21 mouse cellular contexts compared by ENCODE assay signal in the genomic region with DNA sequence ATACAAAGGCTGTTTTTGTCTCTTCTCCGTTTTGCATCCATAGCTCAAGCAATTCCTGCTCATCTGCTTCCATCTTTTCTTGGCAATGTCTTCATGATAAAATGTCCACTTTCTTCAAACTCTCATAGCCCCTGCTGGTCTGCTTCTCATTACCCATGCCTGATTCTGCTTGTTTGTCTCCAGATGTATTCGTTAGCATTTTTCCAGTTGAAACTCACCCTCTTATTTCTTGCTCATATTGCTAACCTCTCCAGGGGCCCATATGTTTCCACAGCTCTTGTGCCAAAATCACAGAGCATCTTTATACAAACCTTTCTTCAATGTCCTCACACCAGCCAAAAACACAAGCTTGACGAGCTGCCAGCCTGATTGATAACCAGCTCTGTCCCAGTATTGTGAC.
A peak's percentile ranks its signal among the peaks of the same experiment; 100 is the strongest.
DNase-seq lines count a peak whose midpoint lies in the region; ATAC-seq and TF ChIP-seq lines count a peak whose summit lies in the region.
"Had no signal": no experiment of that assay in that cellular context is flagged by ENCODE, and none has a peak within 500 bp of the region (broad histone marks: within the 10 kb centered on the region; RNA-seq: fewer than 3 reads in every experiment).

No protein-coding gene starts in this region.

- H3K9ac ChIP-seq in embryonic facial prominence, embryonic 14.5 days (ENCODE audit: low read depth, low read length), result no peak overlapping the region
- H3K9ac ChIP-seq in hindbrain, embryonic 14.5 days, result no peak overlapping the region
- H3K9ac ChIP-seq in hindbrain, embryonic 12.5 days, result no peak overlapping the region
- H3K9ac ChIP-seq in midbrain, postnatal 0 days (replicated peaks; ENCODE audit: low read length, poor library complexity, severe bottlenecking), result no peak overlapping the region
- H3K9ac ChIP-seq in midbrain, embryonic 15.5 days, result no peak overlapping the region
- H3K9ac ChIP-seq: forebrain, embryonic 12.5 days; heart, embryonic 15.5 days; intestine, embryonic 15.5 days had no signal

- H3K9me3 ChIP-seq in embryonic facial prominence, embryonic 14.5 days (ENCODE audit: control insufficient read depth, low read length), result no peaks in the 10 kb centered on the region
- no peaks in the 10 kb centered on the region for H3K9me3 ChIP-seq in embryonic facial prominence, embryonic 10.5 days
- H3K9me3 ChIP-seq in hindbrain, embryonic 14.5 days (ENCODE audit: control insufficient read depth, low read length), result no peaks in the 10 kb centered on the region
- H3K9me3 ChIP-seq in hindbrain, embryonic 12.5 days (replicated peaks), result no peaks in the 10 kb centered on the region
- H3K9me3 ChIP-seq in midbrain, postnatal 0 days (ENCODE audit: low read length), result no peaks in the 10 kb centered on the region
- no peaks in the 10 kb centered on the region for H3K9me3 ChIP-seq in midbrain, embryonic 15.5 days
- H3K9me3 ChIP-seq: forebrain, embryonic 12.5 days; heart, embryonic 15.5 days; hindbrain, embryonic 10.5 days; intestine, embryonic 15.5 days had no signal

- H3K4me1 ChIP-seq in embryonic facial prominence, embryonic 14.5 days (ENCODE audit: control insufficient read depth, insufficient read depth, low read length), result no peaks in the 10 kb centered on the region
- no peaks in the 10 kb centered on the region for H3K4me1 ChIP-seq in embryonic facial prominence, embryonic 10.5 days
- no peaks in the 10 kb centered on the region for H3K4me1 ChIP-seq in hindbrain, embryonic 14.5 days (replicated peaks; ENCODE audit: control insufficient read depth, insufficient read depth, low read length)
- H3K4me1 ChIP-seq in hindbrain, embryonic 12.5 days, result no peaks in the 10 kb centered on the region
- no peaks in the 10 kb centered on the region for H3K4me1 ChIP-seq in midbrain, postnatal 0 days (ENCODE audit: insufficient read depth, low read length)
- H3K4me1 ChIP-seq in midbrain, embryonic 15.5 days, result no peaks in the 10 kb centered on the region
- H3K4me1 ChIP-seq: forebrain, embryonic 12.5 days; heart, embryonic 15.5 days; hindbrain, embryonic 10.5 days; intestine, embryonic 15.5 days had no signal

- DNase-seq in embryonic facial prominence, embryonic 14.5 days (ENCODE audit: low spot score), result peak; percentile 64
- no peak for DNase-seq in embryonic facial prominence, embryonic 10.5 days (ENCODE audit: low spot score)
- DNase-seq in hindbrain, embryonic 14.5 days (ENCODE audit: low spot score), result peak; percentile 11
- DNase-seq in midbrain, postnatal 0 days (ENCODE audit: low spot score), result peak; percentile 12
- DNase-seq in B cell, adult 2 months, result no peak
- DNase-seq: adrenal gland, adult 2 months; adrenal gland, postnatal 36 days; cerebellum, adult 11-12 months; cerebellum, adult 9-10 months; gastrocnemius, postnatal 14 days; heart, adult 2 months; heart, postnatal 14 days; kidney, adult 18-20 months had no signal

- WGBS in embryonic facial prominence, embryonic 14.5 days, result 48% methylated on average over 3 of the region's 3 CpGs
- WGBS in embryonic facial prominence, embryonic 10.5 days, result 73% methylated on average over 3 of the region's 3 CpGs
- WGBS in hindbrain, embryonic 14.5 days, result 52% methylated on average over 3 of the region's 3 CpGs
- WGBS in hindbrain, embryonic 12.5 days, result 70% methylated on average over 3 of the region's 3 CpGs
- 61% methylated on average over 3 of the region's 3 CpGs for WGBS in midbrain, postnatal 0 days
- 56% methylated on average over 3 of the region's 3 CpGs for WGBS in midbrain, embryonic 15.5 days

- H3K4me2 ChIP-seq in embryonic facial prominence, embryonic 14.5 days (ENCODE audit: low read depth, low read length), result no peak overlapping the region
- no peak overlapping the region for H3K4me2 ChIP-seq in hindbrain, embryonic 14.5 days (replicated peaks)
- no peak overlapping the region for H3K4me2 ChIP-seq in hindbrain, embryonic 12.5 days (replicated peaks)
- no peak overlapping the region for H3K4me2 ChIP-seq in midbrain, postnatal 0 days (ENCODE audit: low read depth, low read length, poor library complexity, severe bottlenecking)
- no peak overlapping the region for H3K4me2 ChIP-seq in midbrain, embryonic 15.5 days
- H3K4me2 ChIP-seq: forebrain, embryonic 12.5 days; heart, embryonic 11.5 days; heart, embryonic 15.5 days; intestine, embryonic 15.5 days had no signal

- no peak overlapping the region for H3K4me3 ChIP-seq in embryonic facial prominence, embryonic 14.5 days (ENCODE audit: low read depth, low read length)
- no peak overlapping the region for H3K4me3 ChIP-seq in embryonic facial prominence, embryonic 10.5 days
- no peak overlapping the region for H3K4me3 ChIP-seq in hindbrain, embryonic 14.5 days (replicated peaks; ENCODE audit: low read length)
- no peak overlapping the region for H3K4me3 ChIP-seq in hindbrain, embryonic 12.5 days
- H3K4me3 ChIP-seq in midbrain, postnatal 0 days (ENCODE audit: low read depth, low read length), result no peak overlapping the region
- no peak overlapping the region for H3K4me3 ChIP-seq in midbrain, embryonic 15.5 days
- H3K4me3 ChIP-seq: forebrain, embryonic 12.5 days; heart, adult 2 months; heart, embryonic 15.5 days; hindbrain, embryonic 10.5 days; intestine, embryonic 15.5 days had no signal

- H3K36me3 ChIP-seq in embryonic facial prominence, embryonic 14.5 days (ENCODE audit: control insufficient read depth, insufficient read depth, low read length), result no peaks in the 10 kb centered on the region
- H3K36me3 ChIP-seq in embryonic facial prominence, embryonic 10.5 days (replicated peaks), result no peaks in the 10 kb centered on the region
- no peaks in the 10 kb centered on the region for H3K36me3 ChIP-seq in hindbrain, embryonic 14.5 days (replicated peaks; ENCODE audit: control insufficient read depth, insufficient read depth)
- no peaks in the 10 kb centered on the region for H3K36me3 ChIP-seq in hindbrain, embryonic 12.5 days
- H3K36me3 ChIP-seq in midbrain, postnatal 0 days (ENCODE audit: insufficient read depth, low read length), result no peaks in the 10 kb centered on the region
- no peaks in the 10 kb centered on the region for H3K36me3 ChIP-seq in midbrain, embryonic 15.5 days (replicated peaks)
- H3K36me3 ChIP-seq: forebrain, embryonic 12.5 days; heart, embryonic 15.5 days; hindbrain, embryonic 10.5 days; intestine, embryonic 15.5 days had no signal

- no peak overlapping the region for H3K27ac ChIP-seq in embryonic facial prominence, embryonic 14.5 days (replicated peaks; ENCODE audit: low read depth, low read length)
- H3K27ac ChIP-seq in embryonic facial prominence, embryonic 10.5 days (replicated peaks), result no peak overlapping the region
- H3K27ac ChIP-seq in hindbrain, embryonic 14.5 days, result no peak overlapping the region
- no peak overlapping the region for H3K27ac ChIP-seq in hindbrain, embryonic 12.5 days
- H3K27ac ChIP-seq in midbrain, postnatal 0 days (ENCODE audit: low read depth, low read length), result no peak overlapping the region
- H3K27ac ChIP-seq in midbrain, embryonic 15.5 days, result no peak overlapping the region
- H3K27ac ChIP-seq: forebrain, embryonic 12.5 days; heart, adult 2 months; heart, embryonic 15.5 days; hindbrain, embryonic 10.5 days; intestine, embryonic 15.5 days had no signal

- no peak for ATAC-seq in embryonic facial prominence, embryonic 14.5 days (ENCODE audit: low read depth)
- no peak for ATAC-seq in hindbrain, embryonic 14.5 days (ENCODE audit: low FRiP score)
- no peak for ATAC-seq in hindbrain, embryonic 12.5 days (ENCODE audit: low FRiP score)
- no peak for ATAC-seq in midbrain, postnatal 0 days (ENCODE audit: low FRiP score)
- no peak for ATAC-seq in midbrain, embryonic 15.5 days (replicated peaks)
- ATAC-seq: intestine, embryonic 15.5 days had no signal

- no peak for TF ChIP-seq CTCF in midbrain, postnatal 0 days (IDR thresholded peaks at IDR 0.05)

- H3K27me3 ChIP-seq in embryonic facial prominence, embryonic 14.5 days (replicated peaks; ENCODE audit: control insufficient read depth, insufficient read depth, low read length), result no peaks in the 10 kb centered on the region
- no peaks in the 10 kb centered on the region for H3K27me3 ChIP-seq in embryonic facial prominence, embryonic 10.5 days (replicated peaks; ENCODE audit: low read depth, poor library complexity, severe bottlenecking)
- H3K27me3 ChIP-seq in hindbrain, embryonic 14.5 days (ENCODE audit: control insufficient read depth, insufficient read depth, low read length), result no peaks in the 10 kb centered on the region
- H3K27me3 ChIP-seq in hindbrain, embryonic 12.5 days, result no peaks in the 10 kb centered on the region
- no peaks in the 10 kb centered on the region for H3K27me3 ChIP-seq in midbrain, postnatal 0 days (ENCODE audit: insufficient read depth, low read length)
- H3K27me3 ChIP-seq in midbrain, embryonic 15.5 days (replicated peaks), result no peaks in the 10 kb centered on the region
- H3K27me3 ChIP-seq: CH12.LX; forebrain, embryonic 12.5 days; heart, embryonic 15.5 days; intestine, embryonic 15.5 days had no signal

Comparison
In these comparisons a context has a peak if more than half of its experiments do, and no peak if none do; other contexts are left out.
1. DNase-seq: peak in embryonic facial prominence, embryonic 14.5 days (single experiment), hindbrain, embryonic 14.5 days (single experiment) and midbrain, postnatal 0 days (single experiment); none in embryonic facial prominence, embryonic 10.5 days (single experiment) and B cell, adult 2 months (0 of 2).